Mouse (Mus musculus) midbrain, postnatal 0 days (tissue): Measurements from ENCODE around the gene Tmem217. TPM values are rescaled to one million over a fixed set of nuclear protein-coding genes. Genes with fewer than 3 reads are reported as not detected.

Experiments used
- ATAC-seq: fragments of 200-750 bp; cut with Nextera tagmentation; 2 replicates; pipeline ENCODE4 v1.8.0; 2017; ENCODE audit warnings: moderate number of reproducible peaks, mild to moderate bottlenecking, moderate TSS enrichment, moderate library complexity; ENCODE audit not compliant: low FRiP score
- DNase-seq: peaks from one replicate; pipeline ENCODE4 v3.0.0-alpha.2; 2015; ENCODE audit warnings: low spot score
- H3K27ac ChIP-seq: fragments of 300-500 bp; sonication (generic); 2 replicates; pipeline ENCODE4 v1.5.1; 2014; ENCODE audit warnings: low read depth, mild to moderate bottlenecking, low read length, mixed read lengths
- H3K27me3 ChIP-seq: fragments of 300-500 bp; sonication (generic); 2 replicates; pipeline ENCODE4 v1.6.1; 2014; ENCODE audit warnings: low read length, control low read depth, mixed read lengths; ENCODE audit not compliant: insufficient read depth
- H3K36me3 ChIP-seq: fragments of 300-500 bp; sonication (generic); 2 replicates; pipeline ENCODE4 v1.6.1; 2014; ENCODE audit warnings: low read length, control low read depth, mixed read lengths; ENCODE audit not compliant: insufficient read depth
- H3K4me1 ChIP-seq: fragments of 300-500 bp; sonication (generic); 2 replicates; pipeline ENCODE4 v1.6.1; 2014; ENCODE audit warnings: mild to moderate bottlenecking, control low read depth, antibody characterized with exemption, low read length, mixed read lengths; ENCODE audit not compliant: insufficient read depth
- H3K4me2 ChIP-seq: fragments of 300-500 bp; sonication (generic); 2 replicates; pipeline ENCODE4 v1.6.1; 2014; ENCODE audit warnings: low read depth, mild to moderate bottlenecking, low read length, mixed read lengths; ENCODE audit not compliant: poor library complexity, severe bottlenecking
- H3K4me3 ChIP-seq: fragments of 300-500 bp; sonication (generic); 2 replicates; pipeline ENCODE4 v1.5.1; 2014; ENCODE audit warnings: low read depth, mild to moderate bottlenecking, low read length, moderate library complexity
- H3K9ac ChIP-seq: fragments of 300-500 bp; sonication (generic); replicated peaks from 2 replicates; pipeline ENCODE4 v1.6.1; 2014; ENCODE audit warnings: mild to moderate bottlenecking, low read length, moderate library complexity, mixed read lengths; ENCODE audit not compliant: poor library complexity, severe bottlenecking
- H3K9me3 ChIP-seq: fragments of 300-500 bp; sonication (generic); 2 replicates; pipeline ENCODE4 v1.6.1; 2016; ENCODE audit warnings: low read length, control low read depth
- CTCF ChIP-seq: IDR thresholded peaks from 2 replicates; pipeline ENCODE4 v1.5.1; 2016; ENCODE audit warnings: antibody characterized with exemption, mild to moderate bottlenecking
- WGBS: fragments of 180-500 bp; shearing (Covaris S2); extraction: QIAGEN DNeasy Blood & Tissue Kit; methylation state at CpG from one replicate; pipeline ENCODE4 v1.1.7; 2014; 5-methylcytosine and 5-hydroxymethylcytosine counted together
- polyA plus RNA-seq: library from polyadenylated mRNA; unstranded; fragments of >200 nt; fragmentation: Nextera tagmentation; extraction: Ambion mirVana; gene quantifications from 2 replicates; pipeline ENCODE4 v1.2.1, GENCODE M21; 2015
- total RNA-seq: library from RNA; depleted of rRNA; stranded (reverse); fragments of >200 nt; gene quantifications from 2 replicates; pipeline ENCODE4 v1.2.3, GENCODE M21; 2014; rRNA removed

The Tmem217 gene
- not detected in 2 replicates for total RNA-seq
- 0.71 and 0.84 TPM in 2 replicates for polyA plus RNA-seq

DNA sequence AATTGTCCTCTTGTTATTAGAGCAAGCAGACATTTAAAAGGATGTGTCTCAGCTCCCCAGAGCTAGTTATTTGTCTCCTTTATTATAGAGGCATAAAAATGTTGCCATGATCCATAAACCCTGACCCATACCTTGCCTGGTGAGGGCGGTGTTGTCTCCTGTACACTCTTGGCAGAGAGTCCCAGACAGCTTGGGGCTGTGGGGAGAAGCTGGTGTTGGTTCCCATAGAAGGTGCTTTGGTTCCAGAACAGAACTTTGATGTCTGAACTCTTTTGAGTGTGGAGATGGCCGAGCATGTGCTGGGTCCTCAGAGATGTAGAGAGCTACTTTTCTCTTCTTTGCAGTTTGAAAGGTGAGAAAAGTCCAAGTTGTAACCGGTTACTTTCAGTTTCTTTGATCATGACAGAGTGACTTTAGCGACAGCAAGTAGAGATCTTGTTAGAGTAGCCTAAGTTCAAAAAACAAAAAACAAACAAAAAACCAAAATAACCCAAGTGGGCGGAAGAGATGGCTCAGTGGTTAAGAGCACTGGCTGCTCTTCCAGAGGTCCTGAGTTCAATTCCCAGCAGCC is at the start of gene Tmem217:
Gene Tmem217 (minus strand): TSS at position 224 of the 571 bp plus-strand sequence.
- H3K4me1 ChIP-seq = peaks cover 12% of the 10 kb centered on the region
- no peak within 1 kb of the TSS for H3K27ac ChIP-seq
- no peaks in the 10 kb centered on the region for H3K36me3 ChIP-seq
- ATAC-seq (no peak), DNase-seq (no peak)
- no peaks in the 10 kb centered on the region for H3K9me3 ChIP-seq
- 92% methylated on average over 5 of the region's 5 CpGs for WGBS
- no peak for TF ChIP-seq CTCF
- no peak within 1 kb of the TSS for H3K9ac ChIP-seq
- no peak within 1 kb of the TSS for H3K4me3 ChIP-seq
- H3K27me3 ChIP-seq = no peaks in the 10 kb centered on the region
- H3K4me2 ChIP-seq = 0 out of 2 replicates have a peak within 1 kb of the TSS, but pooled peaks have one; percentile 90

DNA sequence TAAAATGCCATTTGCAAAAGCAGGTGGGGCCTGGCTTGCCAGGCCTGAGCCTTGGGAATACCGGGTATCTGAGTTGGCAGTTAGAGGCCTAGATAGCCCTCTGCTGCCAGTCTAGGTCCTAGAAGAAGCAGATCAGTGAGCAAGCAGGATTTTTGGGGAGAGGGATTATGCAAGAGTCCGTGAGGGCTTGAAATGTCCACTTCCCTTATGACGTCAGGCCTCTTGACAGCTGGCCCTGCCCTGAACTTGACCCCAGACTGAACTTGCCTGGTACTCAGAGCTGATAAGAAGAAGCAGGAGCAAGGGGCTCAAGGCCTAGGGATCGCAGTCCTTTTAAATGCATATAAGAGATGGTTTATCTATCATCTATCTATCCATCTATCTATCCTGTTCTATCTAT is 49.2 kb upstream of the Tmem217 start:
- Histone ChIP-seq H3K4me2 (no peak overlapping the region), H3K27me3 (no peaks in the 10 kb centered on the region), H3K4me3 (no peak overlapping the region), H3K4me1 (no peaks in the 10 kb centered on the region), H3K9me3 (no peaks in the 10 kb centered on the region), H3K36me3 (peaks cover 35% of the 10 kb centered on the region), H3K9ac (no peak overlapping the region), H3K27ac (no peak overlapping the region)
- DNase-seq (no peak), ATAC-seq (no peak)
- TF ChIP-seq CTCF = no peak
- 88% methylated on average over 4 of the region's 4 CpGs for WGBS

DNA sequence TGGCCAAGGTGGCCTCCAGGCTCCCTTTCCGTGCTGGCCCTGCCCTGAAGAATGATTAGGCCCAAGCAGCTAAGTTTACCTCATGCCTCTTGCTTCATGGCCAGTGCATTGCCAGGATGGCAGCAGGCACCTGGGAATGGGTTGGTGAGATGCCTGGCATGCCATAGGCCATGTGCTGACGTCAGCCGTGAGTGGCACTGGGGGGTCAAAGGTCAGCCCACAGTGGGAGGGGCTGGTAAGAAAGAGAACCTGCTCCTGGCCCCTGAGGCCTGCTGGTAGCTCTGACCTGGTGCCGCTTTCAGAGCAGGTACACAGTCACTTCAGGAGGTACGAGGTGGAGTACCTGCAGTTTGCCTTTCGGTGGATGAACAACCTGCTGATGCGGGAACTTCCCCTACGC is 47.4 kb upstream of the Tmem217 start:
- H3K36me3 ChIP-seq = peaks cover 44% of the 10 kb centered on the region
- ATAC-seq = no peak

DNA sequence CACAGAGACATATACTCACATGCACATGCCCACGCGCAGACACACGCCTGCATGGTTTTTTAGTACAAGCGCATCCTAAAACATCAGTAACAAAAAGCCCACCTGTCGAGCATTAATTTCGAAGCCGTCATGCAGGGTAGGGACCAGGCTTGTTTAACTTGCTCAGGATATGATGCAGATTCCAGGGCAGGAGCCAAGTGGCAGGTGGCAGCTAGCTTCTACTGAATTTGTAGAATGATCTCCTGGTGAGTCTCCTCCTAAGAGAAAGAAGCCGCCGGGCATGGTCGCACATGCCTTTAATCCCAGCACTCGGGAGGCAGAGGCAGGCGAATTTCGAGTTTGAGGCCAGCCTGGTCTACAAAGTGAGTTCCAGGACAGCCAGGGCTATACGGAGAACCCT is 46.9 kb upstream of the Tmem217 start:
- DNase-seq (no peak), ATAC-seq (no peak)
- no peak overlapping the region for H3K9ac ChIP-seq
- WGBS = 92% methylated on average over 14 of the region's 14 CpGs
- H3K36me3 ChIP-seq = peaks cover 45% of the 10 kb centered on the region
- no peaks in the 10 kb centered on the region for H3K27me3 ChIP-seq
- H3K27ac ChIP-seq = no peak overlapping the region
- H3K4me3 ChIP-seq = no peak overlapping the region
- no peaks in the 10 kb centered on the region for H3K4me1 ChIP-seq
- H3K9me3 ChIP-seq = no peaks in the 10 kb centered on the region
- H3K4me2 ChIP-seq = no peak overlapping the region
- TF ChIP-seq CTCF = no peak

More for the DNA sequence above, 47.4 kb upstream of the Tmem217 start:
- Histone ChIP-seq H3K4me3 (no peak overlapping the region), H3K9me3 (no peaks in the 10 kb centered on the region), H3K9ac (no peak overlapping the region), H3K4me2 (no peak overlapping the region), H3K27me3 (no peaks in the 10 kb centered on the region), H3K4me1 (no peaks in the 10 kb centered on the region), H3K27ac (no peak overlapping the region)
- DNase-seq = no peak
- 88% methylated on average over 8 of the region's 8 CpGs for WGBS
- no peak for TF ChIP-seq CTCF

DNA sequence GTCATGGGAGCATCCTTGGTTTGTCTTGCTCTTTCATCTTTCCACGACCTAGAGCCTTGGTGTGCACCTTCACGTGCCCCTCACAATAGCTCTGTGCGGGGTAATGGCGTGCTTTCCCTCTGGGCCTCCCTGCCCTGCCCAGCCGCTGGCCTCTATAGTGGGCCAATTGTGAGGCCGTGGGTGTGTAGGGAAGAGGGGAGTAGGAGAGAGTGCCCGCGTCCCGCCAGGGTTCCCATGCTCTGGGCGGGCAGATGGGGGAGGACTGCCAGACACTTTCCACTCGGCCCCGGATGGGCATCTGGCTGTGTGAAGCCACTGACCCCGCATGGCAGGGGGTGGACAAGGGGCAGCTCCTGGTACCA is 44.6 kb upstream of the Tmem217 start:
- Histone ChIP-seq H3K9me3 (no peaks in the 10 kb centered on the region), H3K4me3 (no peak overlapping the region), H3K4me2 (no peak overlapping the region), H3K27me3 (no peaks in the 10 kb centered on the region), H3K36me3 (peaks cover 48% of the 10 kb centered on the region), H3K27ac (no peak overlapping the region), H3K9ac (no peak overlapping the region), H3K4me1 (no peaks in the 10 kb centered on the region)
- ATAC-seq = no peak
- 76% methylated on average over 13 of the region's 13 CpGs for WGBS
- no peak for TF ChIP-seq CTCF
- no peak for DNase-seq

DNA sequence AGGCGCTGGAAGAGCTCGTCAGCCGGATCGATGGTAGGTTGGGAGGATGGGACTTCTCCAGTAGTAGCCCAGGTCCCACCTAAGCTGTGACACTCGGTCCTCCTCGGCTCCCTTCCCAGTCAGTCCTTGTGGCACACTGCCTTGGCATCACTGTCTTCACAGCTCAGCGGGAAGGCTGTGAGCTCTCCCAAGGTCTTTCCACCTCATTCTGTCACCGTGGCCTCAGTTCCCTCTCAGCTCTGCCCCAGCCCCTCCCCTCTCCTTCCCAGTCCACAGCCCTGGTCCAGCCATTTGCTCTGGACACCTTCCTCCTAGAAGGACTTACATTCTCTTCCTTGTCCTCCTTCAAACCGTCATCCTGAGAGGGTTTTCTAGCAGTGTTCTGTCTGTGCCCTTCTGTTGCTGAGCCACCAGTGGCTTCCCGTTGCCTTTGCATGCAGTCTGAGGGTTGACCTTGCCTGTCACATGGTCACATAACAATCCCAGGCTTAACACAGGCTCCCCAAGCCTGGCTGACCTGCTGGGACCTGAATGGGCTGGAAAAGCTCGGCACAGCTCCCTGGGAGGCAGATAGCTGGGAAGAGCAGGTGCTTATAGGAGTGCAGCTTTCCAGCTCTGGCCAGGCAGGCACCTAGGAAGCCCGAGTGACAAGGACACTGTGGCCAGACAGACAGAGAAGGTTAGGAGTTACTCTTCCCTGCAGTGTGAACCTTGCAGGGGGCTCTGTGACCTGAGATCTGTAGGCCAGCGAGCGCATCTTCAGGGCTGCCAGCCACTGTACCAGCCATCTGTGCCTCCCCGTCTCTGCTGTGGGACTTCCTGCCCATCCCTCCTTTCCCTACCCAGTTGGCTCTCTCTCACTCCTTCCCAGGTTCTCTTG is 43.9 kb upstream of the Tmem217 start:
- no peak for ATAC-seq
- 76% methylated on average over 15 of the region's 15 CpGs for WGBS

More for the DNA sequence above, 43.9 kb upstream of the Tmem217 start:
- no peak overlapping the region for H3K4me2 ChIP-seq
- no peak overlapping the region for H3K27ac ChIP-seq
- H3K4me3 ChIP-seq = no peak overlapping the region
- no peak overlapping the region for H3K9ac ChIP-seq
- DNase-seq = no peak
- H3K27me3 ChIP-seq = no peaks in the 10 kb centered on the region
- TF ChIP-seq CTCF = no peak
- H3K4me1 ChIP-seq = no peaks in the 10 kb centered on the region
- no peaks in the 10 kb centered on the region for H3K9me3 ChIP-seq
- peaks cover 48% of the 10 kb centered on the region for H3K36me3 ChIP-seq
